Mouse (Mus musculus) layer of hippocampus, postnatal 14 days (tissue): ENCODE data around the gene Fbxw11. TPM values are rescaled to one million over a fixed set of nuclear protein-coding genes. Genes with fewer than 3 reads are reported as not detected.

Source experiments
- DNase-seq, 2 experiments: peaks; one replicate each; pipeline ENCODE4 v3.0.0; 2021 to 2022; ENCODE audit warnings: low spot score in 2 of 2, mixed read lengths in 1 of 2
- total RNA-seq, 2 experiments: library from RNA; stranded (reverse); gene quantifications; 2 replicates each; pipeline ENCODE4 v1.2.3; 2021

Gene Fbxw11
- total RNA-seq, 2 experiments from 2014 or later, result 130 to 137 TPM

DNA sequence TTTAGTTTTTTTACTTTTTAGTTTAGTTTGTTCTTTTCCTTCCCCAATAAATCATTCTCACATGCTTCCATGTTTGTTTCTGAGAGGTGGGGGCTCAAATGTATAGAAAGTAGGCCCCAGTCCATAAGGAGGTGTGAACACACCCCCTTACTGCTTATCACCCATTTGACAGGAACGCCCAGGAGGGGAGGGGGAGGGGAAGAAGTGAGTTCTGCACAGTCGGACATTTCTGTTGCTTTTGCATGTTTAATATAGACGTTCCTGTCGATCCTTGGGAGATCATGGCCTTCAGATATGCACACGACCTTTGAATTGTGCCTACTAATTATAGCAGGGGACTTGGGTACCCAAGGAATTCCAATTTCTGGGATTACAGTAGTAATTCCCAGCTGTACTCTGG is 103.5 kb downstream of the Fbxw11 start:
- DNase-seq, result no peak

DNA sequence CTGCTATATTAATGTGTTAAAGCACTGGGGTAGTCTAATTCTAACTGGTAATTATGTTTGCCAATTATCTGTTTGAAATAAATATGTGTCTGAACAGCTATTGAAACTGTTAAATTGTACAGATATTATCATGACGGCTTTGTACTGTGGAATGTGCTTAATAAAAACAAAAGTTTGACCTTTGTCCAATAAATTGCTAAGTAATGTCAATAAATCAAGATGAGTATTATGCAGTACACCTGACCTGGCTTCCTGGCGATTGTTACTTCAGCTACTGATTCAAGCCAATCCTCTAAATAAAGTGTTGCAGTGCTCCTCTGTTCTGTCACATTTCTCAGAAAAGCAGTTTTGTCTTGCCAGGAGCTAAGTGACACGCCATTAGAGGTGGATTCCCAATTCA is 104.0 kb downstream of the Fbxw11 start:
- no peak for DNase-seq

DNA sequence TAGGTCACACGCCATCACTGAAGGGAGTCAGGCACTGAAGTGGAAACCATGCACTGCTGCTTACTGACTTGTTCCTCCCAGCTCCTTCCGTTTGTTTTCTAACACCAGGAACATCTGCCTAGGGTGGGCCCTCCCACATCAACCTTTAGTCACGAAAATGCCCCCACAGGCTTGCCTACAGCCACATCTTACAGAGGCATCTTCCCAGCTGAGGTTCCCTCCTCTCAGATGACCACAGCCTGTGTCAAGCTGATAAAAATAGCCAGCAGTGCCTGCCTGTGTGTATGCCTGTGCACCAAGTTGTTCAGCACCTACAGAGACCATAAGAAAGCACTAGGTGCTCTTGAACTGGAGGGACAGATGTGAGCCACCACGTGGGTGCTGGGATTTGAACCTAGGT is 106.3 kb downstream of the Fbxw11 start:
- DNase-seq, result no peak

DNA sequence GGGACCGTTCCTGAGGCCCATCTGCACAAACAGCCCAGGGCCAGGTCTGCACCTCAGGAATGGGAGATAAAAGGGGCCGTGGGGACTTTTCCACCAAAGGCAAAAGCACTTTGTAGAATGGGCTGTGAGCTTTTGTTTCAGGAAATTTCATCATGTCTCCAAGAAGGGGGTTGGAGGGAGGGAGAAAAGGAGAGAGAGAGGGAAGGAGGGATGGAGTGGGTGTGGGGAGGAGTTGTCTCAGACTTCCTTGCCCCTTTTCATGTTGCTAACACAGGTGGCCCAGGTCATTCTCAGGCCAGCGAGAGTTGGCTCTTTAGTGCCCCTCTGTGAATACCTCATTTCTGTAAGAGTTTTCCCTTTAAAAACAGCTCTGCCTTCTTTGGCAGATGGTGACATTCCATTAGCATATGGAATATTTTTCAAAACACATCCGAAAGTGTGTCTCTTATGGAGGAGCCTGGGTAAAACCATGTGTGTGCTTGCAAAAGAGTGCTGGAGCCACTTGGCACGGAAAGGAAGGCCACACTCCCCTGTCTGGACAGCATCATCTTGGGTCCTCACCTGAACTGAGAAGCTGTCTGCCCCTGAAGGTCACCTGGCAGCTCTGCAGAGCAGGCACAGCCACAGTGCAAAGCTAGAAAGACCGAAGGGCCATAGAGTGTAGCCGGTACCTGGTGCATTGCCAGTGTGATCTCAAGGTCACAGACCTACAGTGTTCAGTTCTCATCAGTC is 109.5 kb downstream of the Fbxw11 start:
- peak in 1 of 2 experiments; percentile 41 for DNase-seq

DNA sequence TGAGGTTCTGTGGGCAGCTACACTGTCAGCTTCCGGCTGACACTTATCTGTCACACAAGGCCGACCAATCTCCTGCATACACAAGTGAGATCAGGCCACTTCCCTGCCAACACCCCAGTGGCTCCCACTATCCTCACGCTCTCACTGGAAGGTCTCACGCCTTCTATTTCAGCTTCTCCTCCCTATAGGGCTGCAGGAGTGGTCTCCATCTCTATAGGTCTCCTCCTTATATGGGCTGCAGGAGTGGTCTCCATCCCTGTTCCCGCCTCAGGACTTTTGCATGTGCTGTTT is 110.0 kb downstream of the Fbxw11 start:
- no peak for DNase-seq

DNA sequence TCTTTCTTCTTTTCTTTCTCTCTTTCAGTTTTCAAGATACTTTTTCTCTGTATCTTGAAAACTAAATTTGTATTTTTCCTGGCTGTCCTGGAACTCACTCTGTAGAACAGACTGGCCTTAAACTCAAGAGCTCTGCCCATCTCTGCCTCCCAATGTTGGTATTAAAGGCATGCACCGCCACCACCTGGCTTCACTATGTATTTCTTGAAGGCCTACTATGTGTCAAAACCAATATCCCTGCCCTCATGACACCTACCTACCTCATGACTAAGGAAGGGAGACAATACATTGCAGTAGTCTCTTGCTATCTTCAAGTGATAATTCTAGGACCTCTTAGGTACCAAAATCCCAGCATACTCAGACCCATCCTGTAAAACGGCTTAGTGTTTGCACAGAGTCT is 110.8 kb downstream of the Fbxw11 start:
- no peak for DNase-seq

DNA sequence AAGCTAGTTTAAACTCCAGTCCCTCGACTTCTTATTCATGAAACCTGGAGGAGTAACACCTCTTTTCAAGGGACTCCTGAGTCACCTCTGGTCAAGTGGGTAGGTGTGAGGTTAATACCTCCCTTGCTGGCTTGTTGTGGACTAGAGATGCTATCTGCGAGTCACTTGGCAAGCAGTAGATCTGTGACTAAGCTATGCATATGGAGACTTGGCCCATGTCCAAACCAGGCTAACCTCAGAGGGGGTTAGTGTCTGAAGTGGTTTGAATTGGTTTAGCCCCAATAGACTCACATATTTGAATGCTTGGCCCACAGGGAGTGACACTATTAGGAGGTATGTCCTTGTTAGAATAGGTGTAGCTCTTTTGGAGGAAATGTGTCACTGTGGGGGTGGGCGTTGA is 120.2 kb downstream of the Fbxw11 start:
- DNase-seq, result no peak

DNA sequence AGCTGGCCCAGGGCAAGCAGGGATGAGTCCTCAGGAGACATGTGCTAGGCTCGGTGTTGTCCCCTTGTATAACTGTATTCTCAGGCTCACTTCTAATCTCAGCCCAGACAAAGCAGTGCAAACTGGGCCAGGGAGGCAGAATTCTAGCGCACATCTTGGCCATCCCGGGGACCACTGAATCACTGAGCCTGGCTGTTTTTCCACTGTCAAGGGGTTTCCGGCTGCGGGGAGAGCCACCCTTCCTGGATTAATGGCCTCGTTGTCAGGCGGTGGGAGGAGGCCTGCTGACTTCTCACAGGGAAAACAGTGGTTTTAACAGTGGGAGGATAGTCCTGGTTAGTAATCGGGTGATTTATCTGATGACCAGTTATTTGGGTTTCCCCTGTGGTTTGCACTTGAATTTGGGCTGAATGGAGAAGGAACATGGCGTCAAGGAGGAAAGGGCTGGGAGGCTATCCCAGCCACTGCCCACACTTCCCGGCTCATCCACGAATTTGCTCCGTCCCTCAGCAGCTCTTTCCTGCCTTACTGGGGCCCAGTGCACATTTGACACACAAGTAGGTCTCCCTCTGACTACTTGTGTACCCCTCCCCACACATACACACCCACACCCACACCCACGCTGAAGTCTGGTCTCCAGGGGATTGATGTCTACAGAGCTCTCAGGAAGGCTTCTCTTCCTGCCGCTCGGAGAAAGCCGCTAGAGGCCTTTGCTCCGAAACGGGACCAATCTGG is 125.1 kb downstream of the Fbxw11 start:
- no peak for DNase-seq

DNA sequence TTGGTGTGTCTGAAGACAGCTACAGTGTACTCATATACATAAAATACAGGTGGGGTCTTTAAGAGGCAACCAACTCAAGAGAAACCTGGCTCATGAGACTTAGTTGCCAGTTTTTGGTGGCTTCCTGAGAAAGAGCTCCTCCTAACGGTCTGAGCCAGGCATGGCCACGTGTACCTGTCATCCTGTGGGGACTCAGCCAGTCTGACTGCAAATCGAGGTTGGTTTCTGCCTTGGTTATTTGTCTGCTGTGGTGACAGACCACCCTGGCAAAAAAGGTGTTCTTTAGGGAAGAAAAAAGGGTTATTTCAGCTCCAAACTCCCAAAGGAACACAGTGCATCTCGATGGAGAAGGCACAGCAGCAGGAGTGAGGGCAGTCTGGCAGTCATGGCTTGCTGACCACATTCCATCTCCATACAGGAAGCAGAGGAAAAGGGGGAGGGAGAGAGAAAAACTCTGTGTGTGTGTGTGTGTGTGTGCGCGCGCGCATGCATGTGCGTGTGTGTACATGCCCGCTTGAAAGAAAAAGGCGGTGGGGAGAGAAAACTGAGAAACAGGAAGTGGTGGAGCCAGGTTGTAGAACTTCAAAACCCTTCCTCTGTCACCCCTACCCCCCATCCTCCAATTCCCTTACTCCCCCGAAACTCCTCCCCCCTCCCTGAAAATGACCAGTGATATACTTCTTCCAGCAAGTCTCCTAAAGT is 126.3 kb downstream of the Fbxw11 start:
- DNase-seq, result no peak

DNA sequence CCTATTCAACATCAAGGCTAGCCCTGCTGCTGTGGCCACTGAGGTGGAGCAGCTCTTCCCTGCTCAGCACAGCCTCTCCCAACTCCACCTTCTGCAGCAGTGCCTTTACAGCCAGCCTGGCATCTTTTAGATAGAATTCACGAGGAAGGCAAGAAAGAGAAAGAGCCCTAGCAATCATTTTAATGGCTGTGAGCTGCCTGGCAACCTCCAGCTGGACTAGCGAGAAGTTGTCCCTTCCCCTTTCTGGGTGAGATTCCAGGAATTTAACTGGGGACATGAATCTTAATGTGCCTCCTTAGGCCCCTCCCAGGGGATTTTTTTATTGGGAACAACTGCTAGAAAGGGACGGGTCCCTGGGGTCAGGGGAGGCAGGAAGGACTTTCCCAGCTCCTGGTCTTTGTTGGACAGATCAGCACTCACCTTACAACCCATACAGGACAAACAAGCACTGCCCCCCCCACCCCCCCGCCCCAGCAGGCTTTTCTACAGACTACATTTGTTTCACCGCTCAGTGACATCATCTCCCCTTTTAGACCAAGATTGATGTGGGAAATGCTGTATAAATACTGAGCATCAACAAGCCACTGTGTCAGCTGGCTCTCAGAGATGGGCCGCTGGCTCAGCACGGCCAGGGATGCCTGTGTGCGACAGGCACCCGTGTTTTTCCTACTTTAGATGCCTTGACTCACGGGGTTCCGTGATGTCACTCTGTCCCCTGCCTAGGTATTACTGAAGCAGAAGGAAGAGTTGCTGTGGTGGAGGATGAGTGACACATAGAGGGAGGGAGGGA is 138.4 kb downstream of the Fbxw11 start:
- peak; percentile 23 to 61 for DNase-seq

DNA sequence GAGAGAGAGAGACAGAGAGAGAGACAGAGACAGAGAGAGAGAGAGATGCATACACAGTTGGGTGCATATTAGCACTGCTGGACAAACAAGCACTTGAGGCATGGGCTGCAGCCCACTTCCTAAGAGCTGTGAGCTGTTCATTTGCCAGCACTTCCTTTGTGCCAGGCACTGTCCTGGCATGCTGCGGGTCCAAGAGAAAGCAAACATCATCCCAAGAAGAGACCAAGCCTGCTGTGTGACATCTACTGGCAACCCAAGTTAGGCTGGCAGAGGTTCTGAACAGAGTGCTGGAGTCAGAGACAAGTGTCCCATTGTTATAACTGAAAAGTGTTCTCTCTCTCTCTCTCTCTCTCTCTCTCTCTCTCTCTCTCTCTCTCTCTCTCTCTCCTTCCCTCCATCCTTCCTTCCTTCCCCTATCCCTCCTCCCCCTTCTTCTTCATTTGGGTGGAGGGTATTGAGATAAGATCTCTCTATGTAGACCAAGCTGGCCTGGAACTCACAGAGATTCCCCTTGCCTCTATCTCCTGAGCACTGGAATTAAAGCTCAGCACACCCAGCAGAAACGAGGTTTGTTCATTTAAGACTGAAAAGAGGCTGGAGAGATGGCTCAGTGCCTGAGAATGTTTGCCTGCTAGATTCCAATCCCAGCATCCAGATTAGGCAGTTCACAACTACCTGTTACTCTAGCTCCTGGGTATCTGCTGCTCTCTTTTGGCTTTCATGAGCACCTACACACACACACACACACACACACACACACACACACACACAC is 139.3 kb downstream of the Fbxw11 start:
- DNase-seq, result peak; percentile 37 to 65

DNA sequence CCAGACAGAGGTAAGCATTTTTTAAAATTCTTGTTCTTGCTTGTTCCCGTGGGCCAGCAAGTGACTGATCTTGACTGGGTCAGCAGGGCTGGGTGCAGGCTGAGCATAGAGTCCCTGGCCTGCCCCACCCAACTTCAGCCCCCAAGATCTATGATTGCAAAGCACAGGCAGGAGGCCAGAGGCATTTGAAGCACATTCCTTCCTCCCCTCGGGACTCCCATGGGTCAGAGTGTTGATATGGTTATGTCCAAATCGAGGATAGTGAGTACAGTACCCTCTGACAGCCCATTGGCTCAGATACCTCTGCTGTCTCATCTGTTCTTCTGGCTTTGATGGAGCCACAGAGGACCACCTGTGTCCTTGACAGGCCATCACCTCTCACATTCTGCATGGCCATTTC is 140.2 kb downstream of the Fbxw11 start:
- DNase-seq, result no peak

DNA sequence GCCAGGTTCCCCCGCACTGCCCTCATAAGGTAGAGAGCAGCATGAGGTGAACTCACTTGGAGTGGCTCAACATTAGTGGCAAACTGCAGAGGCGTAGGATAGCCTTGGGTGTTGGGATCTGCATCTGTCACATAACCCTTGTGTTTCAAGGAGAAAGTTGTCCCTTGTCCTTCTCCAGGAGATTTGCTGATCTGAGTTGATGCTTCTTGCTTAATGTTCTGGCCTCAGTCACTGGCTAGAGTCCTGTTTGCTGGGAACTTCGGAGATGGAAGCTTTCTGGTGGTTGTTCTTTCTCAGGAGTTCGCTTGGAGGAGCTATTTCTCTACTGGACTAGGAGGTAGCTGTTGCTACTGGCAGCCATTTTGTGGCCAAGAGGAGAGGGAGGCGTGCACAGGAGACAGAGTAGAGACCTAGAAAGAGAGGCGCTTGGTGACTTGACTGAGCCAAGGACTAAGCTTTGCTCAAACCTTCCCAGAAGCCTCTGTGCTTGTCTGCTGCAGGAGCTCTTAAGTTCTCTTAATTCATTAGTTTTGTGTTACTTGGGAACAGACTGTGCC is 143.1 kb downstream of the Fbxw11 start:
- DNase-seq, result no peak

DNA sequence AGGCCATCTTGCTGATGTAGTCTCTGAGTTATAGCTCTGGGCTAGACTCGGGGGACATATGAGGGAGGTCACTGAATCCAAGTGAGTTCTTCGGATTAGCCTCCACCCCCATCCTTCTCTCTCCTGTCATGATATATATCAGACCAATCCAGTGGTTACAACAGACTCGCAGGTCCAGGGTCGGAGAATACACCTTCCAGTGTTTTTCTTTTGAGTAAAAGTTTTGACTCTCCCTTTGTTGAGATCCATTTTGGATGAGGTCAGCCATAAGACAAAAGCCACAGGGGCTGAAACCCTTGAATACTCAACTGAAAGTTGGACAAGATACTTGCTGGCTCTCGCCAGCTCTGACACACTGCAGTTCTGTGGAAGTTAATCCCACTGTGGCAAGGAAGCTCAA is 143.7 kb downstream of the Fbxw11 start:
- DNase-seq, result no peak

DNA sequence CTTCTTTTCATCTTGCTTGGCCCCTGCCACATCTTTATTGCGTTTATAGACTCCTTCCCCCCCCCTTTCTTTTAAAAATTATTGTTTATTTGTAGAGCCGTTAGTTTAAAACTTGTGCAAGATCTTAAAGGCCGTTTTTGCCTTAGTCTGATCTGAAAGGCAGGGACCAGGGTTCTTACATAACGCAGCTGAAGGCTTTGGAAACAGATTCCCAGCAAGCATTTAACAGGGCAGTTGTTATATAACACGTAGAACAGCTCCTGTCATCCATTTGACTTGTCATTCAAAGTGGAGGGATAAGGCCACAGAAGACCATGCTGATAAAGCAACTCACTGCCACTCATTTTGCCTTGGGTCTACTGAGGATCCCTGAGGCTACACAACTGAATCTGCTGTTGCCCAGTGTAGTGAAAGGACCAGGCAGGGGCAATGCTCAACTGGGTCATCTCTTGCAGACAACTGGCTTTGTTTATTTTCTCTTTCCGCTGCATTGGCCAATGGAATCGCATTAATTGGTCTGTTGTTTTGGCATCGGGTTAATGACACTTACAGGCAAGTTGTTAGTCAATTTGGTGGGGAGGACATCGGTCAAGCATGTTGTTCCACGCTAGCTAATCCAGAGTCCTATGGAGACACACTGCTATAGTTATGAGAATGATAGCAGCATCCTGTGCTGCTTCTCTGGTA is 152.4 kb downstream of the Fbxw11 start:
- DNase-seq, result no peak

Other genes with a start within 250 kb of the Fbxw11 start
- 10 to 100 TPM; 39.2 to 43.4 TPM for gene Ubtd2, start 187.4 kb upstream of the Fbxw11 start, total RNA-seq
- gene Efcab9, start 110.6 kb upstream of the Fbxw11 start, total RNA-seq, result 1 to 10 TPM; 1.5 to 2.3 TPM
- gene Stk10, start 109.4 kb upstream of the Fbxw11 start, total RNA-seq, result 1 to 10 TPM; 7.5 to 8.3 TPM
- gene Smim23, start 181.9 kb downstream of the Fbxw11 start, total RNA-seq, result not detected